Mouse (Mus musculus): ENCODE measurements at regions not wholly inside any gene's neighbourhood (a gene's known extent, or its start where the extent isn't known, plus 50 kb on each side); places are given as distances from the start of the nearest gene placed in this dataset.

DNA sequence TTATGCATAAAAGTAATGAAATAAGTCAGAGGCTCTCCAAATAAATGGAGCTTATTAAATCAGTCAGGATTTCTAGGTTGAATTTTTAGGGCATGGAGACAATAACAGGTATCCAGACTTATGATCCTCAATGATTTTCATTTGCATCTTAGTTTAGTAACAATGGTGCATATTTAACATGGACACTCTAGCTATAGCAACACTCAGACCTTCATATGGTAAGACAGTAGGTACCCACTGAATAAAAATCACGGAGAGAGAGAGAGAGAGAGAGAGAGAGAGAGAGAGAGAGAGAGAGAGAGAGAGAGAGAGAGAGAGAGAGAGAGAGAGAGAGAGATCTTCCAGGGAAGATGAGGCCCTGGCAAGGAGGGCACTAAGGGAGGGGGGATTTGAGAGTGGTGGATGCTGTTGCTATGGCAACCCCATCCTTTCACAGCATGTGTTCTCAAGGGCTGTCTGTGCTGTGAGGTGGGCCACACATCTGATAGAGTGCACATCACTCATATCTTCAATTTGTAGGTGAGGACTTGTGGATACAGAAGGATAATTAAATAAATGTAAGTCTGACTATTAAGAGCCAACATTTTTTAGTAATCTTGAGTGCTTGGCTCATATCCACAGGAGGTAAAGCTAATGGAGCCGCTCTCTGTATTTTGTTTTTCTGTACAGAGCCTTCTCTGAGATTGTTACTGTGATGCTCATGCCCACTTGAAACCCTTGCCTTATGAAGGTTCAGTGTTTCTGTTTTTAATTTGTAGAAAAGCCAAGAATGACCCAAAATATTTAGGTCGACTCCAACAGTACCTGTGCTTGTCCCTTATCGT lies 227.7 kb downstream of the Otor start:
- DNase-seq (ENCODE audit: extremely low spot score), result no peak

DNA sequence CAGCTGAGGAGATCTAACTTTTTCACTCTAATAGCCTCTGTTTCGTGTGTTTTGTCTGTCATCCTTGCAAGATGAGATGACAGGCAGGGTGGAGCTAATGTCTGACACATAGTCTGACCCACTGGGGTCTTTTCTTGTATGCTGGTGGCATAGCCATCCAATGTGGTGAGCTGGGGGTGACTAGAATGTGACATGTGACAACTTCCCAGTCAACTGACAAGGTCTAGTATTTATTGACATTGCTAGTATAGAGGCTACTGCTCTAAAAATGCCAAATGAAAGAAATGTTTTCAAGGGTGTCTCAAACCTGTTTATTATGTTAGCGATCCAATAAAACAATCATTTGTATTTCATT lies 228.3 kb downstream of the Otor start:
- DNase-seq (ENCODE audit: extremely low spot score), result no peak

DNA sequence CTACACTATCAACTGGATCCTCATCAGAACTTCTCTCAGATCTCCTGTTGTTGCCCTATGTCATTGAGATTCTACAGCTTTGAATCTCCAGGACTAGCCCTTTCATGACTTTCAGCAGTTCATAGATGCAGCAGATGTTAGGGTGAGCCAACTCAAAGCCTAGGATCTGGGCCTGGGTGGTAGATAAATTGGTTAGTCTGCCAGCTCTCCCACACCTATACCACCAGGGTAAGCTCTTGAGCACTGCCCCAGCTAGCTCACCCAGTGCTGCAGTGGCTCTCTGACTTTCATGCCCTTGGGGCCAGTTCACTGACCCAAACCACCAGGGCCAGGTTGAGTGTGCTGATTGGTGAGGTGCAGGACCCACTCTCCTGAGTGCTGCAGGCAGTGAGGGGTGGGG lies 220.5 kb upstream of the Pcsk2 start:
- no peak for DNase-seq (ENCODE audit: extremely low spot score)

DNA sequence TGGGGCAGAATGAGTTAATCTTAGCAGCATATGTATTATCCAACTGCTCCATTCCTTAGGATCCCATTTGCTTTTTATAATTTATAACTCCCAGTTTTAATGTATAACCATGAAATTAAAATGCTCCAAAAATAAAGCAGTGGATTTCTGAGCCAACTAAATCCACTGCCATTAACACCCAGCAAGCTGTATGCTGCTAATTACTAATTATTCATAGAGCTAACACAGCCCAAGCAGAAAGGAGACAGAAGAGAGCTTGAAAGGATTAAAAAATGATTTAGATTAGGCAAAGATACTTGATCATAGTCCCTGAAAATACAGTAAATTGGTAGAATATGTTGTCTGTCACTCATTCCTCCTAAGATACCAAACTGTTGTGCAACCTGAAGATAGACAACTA lies 213.9 kb upstream of the Pcsk2 start:
- no peak for DNase-seq (ENCODE audit: extremely low spot score)

DNA sequence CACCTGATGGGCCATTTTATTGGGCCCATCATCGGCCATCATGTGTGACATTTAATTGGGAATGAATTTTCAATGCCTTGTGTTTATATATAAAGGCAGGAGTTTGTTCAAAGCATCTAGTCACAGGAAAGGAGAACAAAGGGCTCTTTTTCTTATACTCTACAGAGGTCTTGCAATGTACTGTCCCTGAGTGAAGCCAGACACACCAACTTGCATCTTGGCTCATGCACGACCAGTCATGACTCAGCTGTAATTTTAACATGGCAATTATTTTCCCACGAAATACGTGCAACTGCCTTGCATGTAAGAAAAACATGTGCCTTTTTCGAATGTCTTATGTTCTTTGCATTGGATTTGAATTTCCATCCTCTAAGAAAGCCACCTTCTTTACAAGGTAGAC lies 205.6 kb upstream of the Pcsk2 start:
- no peak for DNase-seq (ENCODE audit: extremely low spot score)

DNA sequence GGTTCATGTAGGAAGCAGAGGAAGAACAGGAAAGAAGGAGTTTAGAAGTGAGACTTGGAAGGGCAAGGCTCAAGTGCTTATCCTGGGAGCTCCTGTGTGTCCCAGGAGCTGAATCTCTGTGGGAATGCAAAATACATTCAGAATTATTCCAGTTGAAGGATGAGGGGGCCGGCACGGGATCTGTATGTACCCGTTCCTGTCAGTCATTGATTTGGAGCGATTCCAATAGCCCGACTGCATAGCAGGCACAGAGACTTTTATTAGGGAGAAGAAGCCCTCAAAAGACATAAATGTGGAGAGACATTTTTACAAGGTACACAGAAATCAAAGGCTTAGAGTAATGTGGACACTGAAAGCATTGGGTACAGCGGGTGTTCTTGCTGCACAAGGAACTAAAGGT lies 181.8 kb upstream of the Pcsk2 start:
- DNase-seq (ENCODE audit: extremely low spot score), result no peak

DNA sequence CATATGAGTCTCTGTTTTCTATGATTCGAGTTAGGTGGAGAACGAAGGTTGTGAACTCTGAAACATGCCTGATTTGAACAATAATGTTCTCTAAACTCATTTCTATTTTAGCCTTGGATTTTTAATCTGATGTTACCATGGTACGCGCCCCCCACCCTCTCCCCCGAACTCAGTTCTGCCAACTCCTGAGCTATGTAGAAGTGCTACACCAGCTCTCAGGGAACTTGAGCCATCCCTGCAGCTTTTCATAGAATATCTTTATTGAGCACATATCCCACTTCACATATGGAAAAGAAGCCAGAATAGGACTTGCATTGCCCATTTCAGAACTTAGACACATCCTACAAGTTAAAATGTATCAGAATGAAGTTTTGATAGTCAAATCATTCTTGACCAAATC lies 180.0 kb upstream of the Pcsk2 start:
- DNase-seq (ENCODE audit: extremely low spot score), result no peak
